In genomic region chr17:26893492-26893891, GRCm38 (mm10) we compare ENCODE assay signal across 20 mouse cellular contexts. TPM values are rescaled to one million over a fixed set of nuclear protein-coding genes. Genes with fewer than 3 reads are reported as not detected.
DNase-seq lines count a peak whose midpoint lies in the region; ATAC-seq lines count a peak whose summit lies in the region.
"Had no signal": no experiment of that assay in that cellular context is flagged by ENCODE, and none has a peak within 500 bp of the region (broad histone marks: within the 10 kb centered on the region; RNA-seq: fewer than 3 reads in every experiment).

No protein-coding gene starts in this region.

- peaks cover 15% of the 10 kb centered on the region; the same call in 1 of the 2 replicates for H3K4me1 ChIP-seq in embryonic facial prominence, embryonic 13.5 days
- H3K4me1 ChIP-seq in embryonic facial prominence, embryonic 10.5 days: peaks cover 27% of the 10 kb centered on the region
- H3K4me1 ChIP-seq in heart, embryonic 13.5 days: peaks cover 58% of the 10 kb centered on the region
- 0 out of 2 replicates have a peak, but pooled peaks cover 3% of the 10 kb centered on the region for H3K4me1 ChIP-seq in stomach, embryonic 16.5 days (ENCODE audit: control insufficient read depth, insufficient read depth, low read length)
- peaks cover 14% of the 10 kb centered on the region for H3K4me1 ChIP-seq in midbrain, embryonic 13.5 days (replicated peaks)

- DNase-seq in embryonic facial prominence, embryonic 10.5 days (ENCODE audit: low spot score): no peak
- no peak for DNase-seq in heart, postnatal 14 days
- peak; percentile 21 for DNase-seq in retina, postnatal 1 day
- DNase-seq in retina, embryonic 14.5 days (ENCODE audit: low spot score): no peak
- DNase-seq: cerebellum, adult 9-11 months; gastrocnemius, postnatal 14 days; lung, postnatal 10 days; right cerebral cortex, postnatal 4 days had no signal

- H3K9me3 ChIP-seq in embryonic facial prominence, embryonic 13.5 days: no peaks in the 10 kb centered on the region
- H3K9me3 ChIP-seq in embryonic facial prominence, embryonic 10.5 days: no peaks in the 10 kb centered on the region
- no peaks in the 10 kb centered on the region; the same call in 1 of the 2 replicates for H3K9me3 ChIP-seq in heart, embryonic 13.5 days
- H3K9me3 ChIP-seq in stomach, embryonic 16.5 days (replicated peaks; ENCODE audit: control insufficient read depth, low read length): no peaks in the 10 kb centered on the region
- no peaks in the 10 kb centered on the region for H3K9me3 ChIP-seq in midbrain, embryonic 13.5 days
- H3K9me3 ChIP-seq: hindbrain, embryonic 15.5 days; liver, embryonic 12.5 days; stomach, embryonic 15.5 days had no signal

- intact Hi-C loops in heart, postnatal 14 days (cut with DNase I): no loop called here

- peak overlapping the region; percentile 58; the same call in 1 of the 2 replicates for H3K27ac ChIP-seq in embryonic facial prominence, embryonic 13.5 days
- H3K27ac ChIP-seq in embryonic facial prominence, embryonic 10.5 days (replicated peaks): no peak overlapping the region
- H3K27ac ChIP-seq in heart, embryonic 13.5 days (replicated peaks): peak overlapping the region; percentile 96
- H3K27ac ChIP-seq in stomach, embryonic 16.5 days (ENCODE audit: low read length): peak overlapping the region; percentile 49; the same call in 1 of the 2 replicates
- no peak overlapping the region for H3K27ac ChIP-seq in midbrain, embryonic 13.5 days
- H3K27ac ChIP-seq: hindbrain, embryonic 15.5 days; liver, embryonic 12.5 days had no signal

- ATAC-seq in embryonic facial prominence, embryonic 13.5 days (ENCODE audit: insufficient number of reproducible peaks, insufficient read depth, low FRiP score, low TSS enrichment, low read depth): no peak
- no peak for ATAC-seq in heart, embryonic 13.5 days (ENCODE audit: extremely low read depth, insufficient number of reproducible peaks, low FRiP score, low TSS enrichment)
- ATAC-seq in stomach, embryonic 16.5 days (ENCODE audit: insufficient read depth, low FRiP score): no peak
- ATAC-seq in midbrain, embryonic 13.5 days: no peak
- ATAC-seq: liver, embryonic 12.5 days; Patski had no signal

- no peak overlapping the region for H3K9ac ChIP-seq in embryonic facial prominence, embryonic 13.5 days
- H3K9ac ChIP-seq in heart, embryonic 13.5 days: peak overlapping the region; percentile 47
- H3K9ac ChIP-seq in stomach, embryonic 16.5 days (ENCODE audit: low read length): peak overlapping the region; percentile 12; the same call in 1 of the 2 replicates
- H3K9ac ChIP-seq in midbrain, embryonic 13.5 days (replicated peaks): no peak overlapping the region
- H3K9ac ChIP-seq: hindbrain, embryonic 15.5 days; liver, embryonic 12.5 days; stomach, embryonic 15.5 days had no signal

- H3K4me2 ChIP-seq in embryonic facial prominence, embryonic 13.5 days: no peak overlapping the region
- H3K4me2 ChIP-seq in heart, embryonic 13.5 days: peak overlapping the region; percentile 61
- peak overlapping the region; percentile 29; the same call in 1 of the 2 replicates for H3K4me2 ChIP-seq in stomach, embryonic 16.5 days (ENCODE audit: low read depth, low read length)
- H3K4me2 ChIP-seq in midbrain, embryonic 13.5 days (replicated peaks): no peak overlapping the region
- H3K4me2 ChIP-seq: hindbrain, embryonic 15.5 days; liver, embryonic 12.5 days had no signal

- no peak overlapping the region for H3K4me3 ChIP-seq in embryonic facial prominence, embryonic 13.5 days
- no peak overlapping the region for H3K4me3 ChIP-seq in embryonic facial prominence, embryonic 10.5 days
- 0 out of 2 replicates have a peak overlapping the region, but pooled peaks have one; percentile 35 for H3K4me3 ChIP-seq in heart, embryonic 13.5 days
- H3K4me3 ChIP-seq in stomach, embryonic 16.5 days (replicated peaks; ENCODE audit: low read length): no peak overlapping the region
- no peak overlapping the region for H3K4me3 ChIP-seq in midbrain, embryonic 13.5 days (replicated peaks)
- H3K4me3 ChIP-seq: hindbrain, embryonic 15.5 days; liver, embryonic 12.5 days had no signal

- WGBS in embryonic facial prominence, embryonic 13.5 days: 48% methylated on average over 6 of the region's 6 CpGs
- WGBS in embryonic facial prominence, embryonic 10.5 days: 54% methylated on average over 6 of the region's 6 CpGs
- WGBS in heart, embryonic 13.5 days: 31% methylated on average over 6 of the region's 6 CpGs
- 63% methylated on average over 6 of the region's 6 CpGs for WGBS in stomach, embryonic 16.5 days
- 60% methylated on average over 6 of the region's 6 CpGs for WGBS in midbrain, embryonic 13.5 days

- no peaks in the 10 kb centered on the region for H3K36me3 ChIP-seq in embryonic facial prominence, embryonic 13.5 days
- no peaks in the 10 kb centered on the region for H3K36me3 ChIP-seq in embryonic facial prominence, embryonic 10.5 days (replicated peaks)
- no peaks in the 10 kb centered on the region for H3K36me3 ChIP-seq in heart, embryonic 13.5 days
- no peaks in the 10 kb centered on the region for H3K36me3 ChIP-seq in stomach, embryonic 16.5 days (ENCODE audit: control insufficient read depth, insufficient read depth, low read length)
- H3K36me3 ChIP-seq in midbrain, embryonic 13.5 days: no peaks in the 10 kb centered on the region
- H3K36me3 ChIP-seq: hindbrain, embryonic 15.5 days; liver, embryonic 12.5 days; stomach, embryonic 15.5 days had no signal

- peaks cover 10% of the 10 kb centered on the region; the same call in 1 of the 2 replicates for H3K27me3 ChIP-seq in embryonic facial prominence, embryonic 13.5 days
- peaks cover 11% of the 10 kb centered on the region for H3K27me3 ChIP-seq in embryonic facial prominence, embryonic 10.5 days (replicated peaks; ENCODE audit: low read depth, poor library complexity, severe bottlenecking)
- no peaks in the 10 kb centered on the region for H3K27me3 ChIP-seq in heart, embryonic 13.5 days (replicated peaks)
- H3K27me3 ChIP-seq in stomach, embryonic 16.5 days (ENCODE audit: control insufficient read depth, insufficient read depth, low read length): no peaks in the 10 kb centered on the region
- H3K27me3 ChIP-seq in midbrain, embryonic 13.5 days: no peaks in the 10 kb centered on the region
- H3K27me3 ChIP-seq: Patski; stomach, embryonic 15.5 days had no signal

RNA-seq across cellular contexts. Expression of gene Kifc5b, which starts 23.4 kb away (rescaled TPM):
- 8.9 and 10.2 TPM in 2 replicates for polyA plus RNA-seq in embryonic facial prominence, embryonic 13.5 days (2015; fragmentation: Nextera tagmentation; extraction: Ambion mirVana)
- 11.6 and 12.1 TPM in 2 replicates for polyA plus RNA-seq in embryonic facial prominence, embryonic 10.5 days (2016; fragmentation: Nextera tagmentation; extraction: Ambion mirVana)
- polyA plus RNA-seq in heart, embryonic 13.5 days (2015; fragmentation: Nextera tagmentation; extraction: Ambion mirVana): 6.3 and 7.0 TPM in 2 replicates
- total RNA-seq in heart, postnatal 14 days (2021): 1 to 10 TPM; 1.3 to 2.6 TPM
- polyA plus RNA-seq in stomach, embryonic 16.5 days (2015; fragmentation: Nextera tagmentation; extraction: Ambion mirVana): 6.4 and 6.9 TPM in 2 replicates
- polyA plus RNA-seq in midbrain, embryonic 13.5 days (2015; fragmentation: Nextera tagmentation; extraction: Ambion mirVana): 4.2 and 4.4 TPM in 2 replicates

RNA-seq across cellular contexts. Expression of gene Phf1, which starts 39.4 kb away (rescaled TPM):
- 12.7 and 15.4 TPM in 2 replicates for polyA plus RNA-seq in embryonic facial prominence, embryonic 13.5 days (2015; fragmentation: Nextera tagmentation; extraction: Ambion mirVana)
- polyA plus RNA-seq in embryonic facial prominence, embryonic 10.5 days (2016; fragmentation: Nextera tagmentation; extraction: Ambion mirVana): 3.8 and 4.7 TPM in 2 replicates
- polyA plus RNA-seq in heart, embryonic 13.5 days (2015; fragmentation: Nextera tagmentation; extraction: Ambion mirVana): 8.4 and 9.2 TPM in 2 replicates
- 10 to 100 TPM in 1 of 2 experiments, 1 to 10 TPM in 1; 10.0 to 10.6 TPM for total RNA-seq in heart, postnatal 14 days (2021)
- polyA plus RNA-seq in stomach, embryonic 16.5 days (2015; fragmentation: Nextera tagmentation; extraction: Ambion mirVana): 7.3 and 7.7 TPM in 2 replicates
- polyA plus RNA-seq in midbrain, embryonic 13.5 days (2015; fragmentation: Nextera tagmentation; extraction: Ambion mirVana): 13.6 and 17.7 TPM in 2 replicates

RNA-seq across cellular contexts. Expression of gene Cuta, which starts 45.9 kb away (rescaled TPM):
- 162 and 180 TPM in 2 replicates for polyA plus RNA-seq in embryonic facial prominence, embryonic 13.5 days (2015; fragmentation: Nextera tagmentation; extraction: Ambion mirVana)
- 176 and 182 TPM in 2 replicates for polyA plus RNA-seq in embryonic facial prominence, embryonic 10.5 days (2016; fragmentation: Nextera tagmentation; extraction: Ambion mirVana)
- polyA plus RNA-seq in heart, embryonic 13.5 days (2015; fragmentation: Nextera tagmentation; extraction: Ambion mirVana): 152 and 169 TPM in 2 replicates
- 10 to 100 TPM; 91.1 to 91.8 TPM for total RNA-seq in heart, postnatal 14 days (2021)
- 173 and 178 TPM in 2 replicates for polyA plus RNA-seq in stomach, embryonic 16.5 days (2015; fragmentation: Nextera tagmentation; extraction: Ambion mirVana)
- 145 and 148 TPM in 2 replicates for polyA plus RNA-seq in midbrain, embryonic 13.5 days (2015; fragmentation: Nextera tagmentation; extraction: Ambion mirVana)

RNA-seq across cellular contexts. Expression of gene Syngap1, which starts 47.6 kb away (rescaled TPM):
- polyA plus RNA-seq in embryonic facial prominence, embryonic 13.5 days (2015; fragmentation: Nextera tagmentation; extraction: Ambion mirVana): 3.4 and 3.7 TPM in 2 replicates
- 1.4 and 1.6 TPM in 2 replicates for polyA plus RNA-seq in embryonic facial prominence, embryonic 10.5 days (2016; fragmentation: Nextera tagmentation; extraction: Ambion mirVana)
- polyA plus RNA-seq in heart, embryonic 13.5 days (2015; fragmentation: Nextera tagmentation; extraction: Ambion mirVana): 1.3 and 2.0 TPM in 2 replicates
- total RNA-seq in heart, postnatal 14 days (2021): 1 to 10 TPM; 7.3 to 7.7 TPM
- polyA plus RNA-seq in stomach, embryonic 16.5 days (2015; fragmentation: Nextera tagmentation; extraction: Ambion mirVana): 1.3 and 1.6 TPM in 2 replicates
- polyA plus RNA-seq in midbrain, embryonic 13.5 days (2015; fragmentation: Nextera tagmentation; extraction: Ambion mirVana): 5.0 and 6.2 TPM in 2 replicates

RNA-seq across cellular contexts. Expression of gene Nkx2-5, which starts 48.7 kb away (rescaled TPM):
- 0.39 and 2.5 TPM in 2 replicates for polyA plus RNA-seq in embryonic facial prominence, embryonic 13.5 days (2015; fragmentation: Nextera tagmentation; extraction: Ambion mirVana)
- 0.48 and 0.75 TPM in 2 replicates for polyA plus RNA-seq in embryonic facial prominence, embryonic 10.5 days (2016; fragmentation: Nextera tagmentation; extraction: Ambion mirVana)
- 136 and 142 TPM in 2 replicates for polyA plus RNA-seq in heart, embryonic 13.5 days (2015; fragmentation: Nextera tagmentation; extraction: Ambion mirVana)
- total RNA-seq in heart, postnatal 14 days (2021): 10 to 100 TPM; 78.9 to 80.4 TPM
- polyA plus RNA-seq in stomach, embryonic 16.5 days (2015; fragmentation: Nextera tagmentation; extraction: Ambion mirVana): 2.3 and 4.6 TPM in 2 replicates
- not detected in 2 replicates for polyA plus RNA-seq in midbrain, embryonic 13.5 days (2015; fragmentation: Nextera tagmentation; extraction: Ambion mirVana)
- total RNA-seq: gastrocnemius, postnatal 14 days; left cerebral cortex, adult 8-10 months; megakaryocyte-erythroid progenitor cell, adult 5-6 weeks had no signal
- polyA plus RNA-seq: kidney, adult 2 months; large intestine, adult 2 months; Patski had no signal

Comparison
In these comparisons a context has a peak if more than half of its experiments do, and no peak if none do; other contexts are left out.
1. H3K27ac ChIP-seq: peak in embryonic facial prominence, embryonic 13.5 days (single experiment), heart, embryonic 13.5 days (single experiment) and stomach, embryonic 16.5 days (single experiment); none in embryonic facial prominence, embryonic 10.5 days (single experiment) and midbrain, embryonic 13.5 days (single experiment).
2. H3K4me2 ChIP-seq: peak in heart, embryonic 13.5 days (single experiment) and stomach, embryonic 16.5 days (single experiment); none in embryonic facial prominence, embryonic 13.5 days (single experiment) and midbrain, embryonic 13.5 days (single experiment).
3. H3K9ac ChIP-seq: peak in heart, embryonic 13.5 days (single experiment) and stomach, embryonic 16.5 days (single experiment); none in embryonic facial prominence, embryonic 13.5 days (single experiment) and midbrain, embryonic 13.5 days (single experiment).